Mouse (Mus musculus) bone marrow, adult 2 months (tissue): ENCODE results near the gene Tasp1.

Experiments
- CTCF ChIP-seq: fragments of 200-500 bp; IDR thresholded peaks from 2 replicates; pipeline ENCODE4 v1.5.1; 2011; ENCODE audit warnings: low read length, control low read depth; ENCODE audit not compliant: control insufficient read depth, insufficient read depth
- POLR2A ChIP-seq: fragments of 200-500 bp; IDR thresholded peaks from 2 replicates; pipeline ENCODE4 v1.6.1; 2011; ENCODE audit warnings: low read depth, mild to moderate bottlenecking, control low read depth, low read length, borderline replicate concordance; ENCODE audit not compliant: control insufficient read depth

DNA sequence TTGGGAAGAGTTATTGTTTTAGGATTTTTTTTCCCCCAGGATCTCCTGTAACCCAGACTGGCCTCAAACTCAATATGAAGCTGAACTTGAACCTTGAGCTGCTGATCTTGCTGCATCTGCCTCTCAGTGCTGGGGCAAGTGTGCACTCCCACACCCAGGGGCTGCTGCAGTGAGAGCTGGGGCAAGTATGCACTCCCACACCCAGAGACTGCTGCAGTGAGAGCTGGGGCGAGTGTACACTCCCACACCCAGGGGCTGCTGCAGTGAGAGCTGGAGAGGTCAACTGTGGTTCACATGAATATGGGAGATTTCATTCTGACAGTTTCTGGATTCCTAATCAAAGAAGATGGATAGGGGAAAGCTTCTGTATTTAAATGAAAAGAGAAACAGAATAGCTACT is 117.8 kb downstream of the Tasp1 start:
- no peak for TF ChIP-seq POLR2A
- TF ChIP-seq CTCF: no peak
